Mouse (Mus musculus): ENCODE measurements around the gene Plxnc1. TPM values are rescaled to one million over a fixed set of nuclear protein-coding genes. Genes with fewer than 3 reads are reported as not detected.

The Plxnc1 gene
- total and polyA plus RNA-seq, 2 experiments from 2014 or later: 11.5 to 70.2 TPM

- ATAC-seq (no peak), DNase-seq (no peak)
- Histone ChIP-seq H3K4me1 (ENCODE audit: insufficient read depth) (no peaks in the 10 kb centered on the region), H3K4me2 (ENCODE audit: low read depth) (no peak overlapping the region), H3K27me3 (ENCODE audit: insufficient read depth, low read length) (no peaks in the 10 kb centered on the region), H3K9me3 (ENCODE audit: low read length) (0 out of 2 replicates have a peak, but pooled peaks cover 5% of the 10 kb centered on the region), H3K27ac (ENCODE audit: low read depth, low read length) (no peak overlapping the region), H3K9ac (no peak overlapping the region), H3K36me3 (ENCODE audit: insufficient read depth) (0 out of 2 replicates have a peak, but pooled peaks cover 6% of the 10 kb centered on the region), H3K4me3 (ENCODE audit: low read depth, low read length) (no peak overlapping the region)
- 52% methylated on average over 4 of the region's 4 CpGs for WGBS
- no peak for TF ChIP-seq CTCF (IDR thresholded peaks at IDR 0.05; ENCODE audit: low read depth)
Measured at GRCm38 (mm10) chr10:94889735-94890134, 54.9 kb downstream of the Plxnc1 start.

GRCm38 (mm10) chr10:94883216-94883615, 61.4 kb downstream of the Plxnc1 start:
- H3K36me3 ChIP-seq (ENCODE audit: insufficient read depth): peaks cover under 1% of the 10 kb centered on the region; the same call in 1 of the 2 replicates
- no peak overlapping the region for H3K4me3 ChIP-seq (ENCODE audit: low read depth, low read length)
- 0 out of 2 replicates have a peak, but pooled peaks cover 3% of the 10 kb centered on the region for H3K9me3 ChIP-seq (ENCODE audit: low read length)
- DNase-seq (no peak), ATAC-seq (no peak)
- WGBS: 87% methylated on average over 6 of the region's 6 CpGs
- no peak for TF ChIP-seq CTCF (IDR thresholded peaks at IDR 0.05; ENCODE audit: low read depth)
- no peaks in the 10 kb centered on the region for H3K27me3 ChIP-seq (ENCODE audit: insufficient read depth, low read length)
- H3K4me1 ChIP-seq (ENCODE audit: insufficient read depth): no peaks in the 10 kb centered on the region
- no peak overlapping the region for H3K9ac ChIP-seq
- H3K4me2 ChIP-seq (ENCODE audit: low read depth): no peak overlapping the region
- H3K27ac ChIP-seq (ENCODE audit: low read depth, low read length): no peak overlapping the region

GRCm38 (mm10) chr10:94871506-94871905, 73.1 kb downstream of the Plxnc1 start:
- H3K4me1 ChIP-seq (ENCODE audit: insufficient read depth): no peaks in the 10 kb centered on the region
- H3K9me3 ChIP-seq (ENCODE audit: low read length): no peaks in the 10 kb centered on the region
- no peak for TF ChIP-seq CTCF (IDR thresholded peaks at IDR 0.05; ENCODE audit: low read depth)
- H3K9ac ChIP-seq: no peak overlapping the region
- no peak for DNase-seq
- WGBS: 91% methylated on average over 5 of the region's 5 CpGs
- no peaks in the 10 kb centered on the region for H3K27me3 ChIP-seq (ENCODE audit: insufficient read depth, low read length)
- no peak overlapping the region for H3K27ac ChIP-seq (ENCODE audit: low read depth, low read length)
- no peak for ATAC-seq
- peaks cover 26% of the 10 kb centered on the region for H3K36me3 ChIP-seq (ENCODE audit: insufficient read depth)
- no peak overlapping the region for H3K4me2 ChIP-seq (ENCODE audit: low read depth)
- H3K4me3 ChIP-seq (ENCODE audit: low read depth, low read length): no peak overlapping the region

- Histone ChIP-seq H3K36me3 (ENCODE audit: insufficient read depth) (peaks cover 26% of the 10 kb centered on the region), H3K9me3 (ENCODE audit: low read length) (no peaks in the 10 kb centered on the region), H3K4me2 (ENCODE audit: low read depth) (no peak overlapping the region), H3K4me3 (ENCODE audit: low read depth, low read length) (no peak overlapping the region), H3K4me1 (ENCODE audit: insufficient read depth) (no peaks in the 10 kb centered on the region), H3K27ac (ENCODE audit: low read depth, low read length) (no peak overlapping the region), H3K9ac (no peak overlapping the region), H3K27me3 (ENCODE audit: insufficient read depth, low read length) (no peaks in the 10 kb centered on the region)
- ATAC-seq (no peak), DNase-seq (no peak)
- no peak for TF ChIP-seq CTCF (IDR thresholded peaks at IDR 0.05; ENCODE audit: low read depth)
- WGBS: 95% methylated on average over 7 of the region's 7 CpGs
Measured at GRCm38 (mm10) chr10:94871102-94871501, 73.5 kb downstream of the Plxnc1 start.

GRCm38 (mm10) chr10:94866995-94867856, 77.4 kb downstream of the Plxnc1 start:
- ATAC-seq (no peak), DNase-seq (no peak)
- H3K4me3 ChIP-seq (ENCODE audit: low read depth, low read length): no peak overlapping the region
- no peaks in the 10 kb centered on the region for H3K27me3 ChIP-seq (ENCODE audit: insufficient read depth, low read length)
- H3K4me1 ChIP-seq (ENCODE audit: insufficient read depth): no peaks in the 10 kb centered on the region
- no peak for TF ChIP-seq CTCF (IDR thresholded peaks at IDR 0.05; ENCODE audit: low read depth)
- WGBS: 84% methylated on average over 12 of the region's 12 CpGs
- H3K9me3 ChIP-seq (ENCODE audit: low read length): no peaks in the 10 kb centered on the region
- H3K36me3 ChIP-seq (ENCODE audit: insufficient read depth): peaks cover 40% of the 10 kb centered on the region
- H3K4me2 ChIP-seq (ENCODE audit: low read depth): no peak overlapping the region
- H3K9ac ChIP-seq: no peak overlapping the region
- H3K27ac ChIP-seq (ENCODE audit: low read depth, low read length): no peak overlapping the region

GRCm38 (mm10) chr10:94865206-94865605, 79.4 kb downstream of the Plxnc1 start:
- no peaks in the 10 kb centered on the region for H3K9me3 ChIP-seq (ENCODE audit: low read length)
- no peaks in the 10 kb centered on the region for H3K4me1 ChIP-seq (ENCODE audit: insufficient read depth)
- TF ChIP-seq CTCF (IDR thresholded peaks at IDR 0.05; ENCODE audit: low read depth): no peak
- H3K4me2 ChIP-seq (ENCODE audit: low read depth): no peak overlapping the region
- WGBS: 57% methylated on average over 9 of the region's 9 CpGs
- H3K9ac ChIP-seq: no peak overlapping the region
- DNase-seq: peak; percentile 16
- ATAC-seq: peak; percentile 40; the same call in 1 of the 2 replicates
- H3K27me3 ChIP-seq (ENCODE audit: insufficient read depth, low read length): no peaks in the 10 kb centered on the region
- no peak overlapping the region for H3K27ac ChIP-seq (ENCODE audit: low read depth, low read length)
- H3K36me3 ChIP-seq (ENCODE audit: insufficient read depth): peaks cover 30% of the 10 kb centered on the region
- H3K4me3 ChIP-seq (ENCODE audit: low read depth, low read length): no peak overlapping the region

GRCm38 (mm10) chr10:94864199-94864928, 80.3 kb downstream of the Plxnc1 start:
- H3K4me1 ChIP-seq (ENCODE audit: insufficient read depth): no peaks in the 10 kb centered on the region

More at GRCm38 (mm10) chr10:94864199-94864928, 80.3 kb downstream of the Plxnc1 start:
- 89% methylated on average over 9 of the region's 9 CpGs for WGBS
- ATAC-seq (no peak), DNase-seq (no peak)
- Histone ChIP-seq H3K4me2 (ENCODE audit: low read depth) (no peak overlapping the region), H3K27me3 (ENCODE audit: insufficient read depth, low read length) (no peaks in the 10 kb centered on the region), H3K27ac (ENCODE audit: low read depth, low read length) (no peak overlapping the region), H3K9me3 (ENCODE audit: low read length) (no peaks in the 10 kb centered on the region), H3K9ac (no peak overlapping the region), H3K4me3 (ENCODE audit: low read depth, low read length) (no peak overlapping the region), H3K36me3 (ENCODE audit: insufficient read depth) (peaks cover 29% of the 10 kb centered on the region)
- TF ChIP-seq CTCF (IDR thresholded peaks at IDR 0.05; ENCODE audit: low read depth): no peak

Measured in forebrain, postnatal 0 days (tissue).